Mouse (Mus musculus) layer of hippocampus, postnatal 14 days (tissue): ENCODE data around the gene Slc7a6. TPM values are rescaled to one million over a fixed set of nuclear protein-coding genes. Genes with fewer than 3 reads are reported as not detected.
A peak's percentile ranks its signal among the peaks of the same experiment; 100 is the strongest.
"Not testable (repeated sequence)": the region's sequence is repeated elsewhere in the genome, so short reads cannot be mapped to it uniquely, and the experiment has no call there.

Experiments used
- DNase-seq, 2 experiments: peaks; one replicate each; pipeline ENCODE4 v3.0.0; 2021 to 2022; ENCODE audit warnings: low spot score in 2 of 2, mixed read lengths in 1 of 2
- total RNA-seq, 2 experiments: library from RNA; stranded (reverse); gene quantifications; 2 replicates each; pipeline ENCODE4 v1.2.3; 2021

Gene Slc7a6
- total RNA-seq, 2 experiments from 2014 or later, result 25.7 to 26.3 TPM

- DNase-seq, result peak in 1 of 2 experiments; percentile 64
These were observed 17.1 kb downstream of the Slc7a6 start for GRCm38 (mm10) chr8:106185628-106186270.

- no peak for DNase-seq
These were observed 17.7 kb downstream of the Slc7a6 start for GRCm38 (mm10) chr8:106186394-106186793.

GRCm38 (mm10) chr8:106189162-106189561 lies 20.5 kb downstream of the Slc7a6 start:
- no peak for DNase-seq

GRCm38 (mm10) chr8:106191639-106192038 lies 23.0 kb downstream of the Slc7a6 start:
- no peak for DNase-seq

GRCm38 (mm10) chr8:106193162-106193561 lies 24.5 kb downstream of the Slc7a6 start:
- DNase-seq, result no peak

GRCm38 (mm10) chr8:106194062-106194461 lies 25.4 kb downstream of the Slc7a6 start:
- no peak for DNase-seq

GRCm38 (mm10) chr8:106198741-106199140 lies 30.1 kb downstream of the Slc7a6 start:
- DNase-seq, result peak; percentile 23 to 35

- DNase-seq, result not testable (repeated sequence)
These were observed 30.9 kb downstream of the Slc7a6 start for GRCm38 (mm10) chr8:106199596-106199995.

GRCm38 (mm10) chr8:106210035-106210731 lies 41.5 kb downstream of the Slc7a6 start:
- DNase-seq, result peak in 1 of 2 experiments; percentile 44

- DNase-seq, result peak; percentile 94 to 96
These were observed 42.2 kb downstream of the Slc7a6 start, which contains the start of the genes Slc7a6os and Prmt7 for GRCm38 (mm10) chr8:106210821-106211345. Gene Slc7a6os (minus strand): TSS chr8:106210935. Gene Prmt7 (plus strand): TSS chr8:106210936.

- DNase-seq, result peak in 1 of 2 experiments; percentile 16
These were observed 42.8 kb downstream of the Slc7a6 start for GRCm38 (mm10) chr8:106211421-106211820.

GRCm38 (mm10) chr8:106213959-106214358 lies 45.3 kb downstream of the Slc7a6 start:
- no peak for DNase-seq

- DNase-seq, result no peak
These were observed 51.0 kb downstream of the Slc7a6 start for GRCm38 (mm10) chr8:106219620-106220019.

GRCm38 (mm10) chr8:106226589-106226988 lies 57.9 kb downstream of the Slc7a6 start:
- DNase-seq, result peak; percentile 32 to 49

GRCm38 (mm10) chr8:106231536-106231935 lies 62.9 kb downstream of the Slc7a6 start:
- no peak for DNase-seq

GRCm38 (mm10) chr8:106232751-106233150 lies 64.1 kb downstream of the Slc7a6 start:
- DNase-seq, result no peak

- DNase-seq, result no peak
These were observed 66.1 kb downstream of the Slc7a6 start for GRCm38 (mm10) chr8:106234567-106235261.

- DNase-seq, result no peak
These were observed 68.4 kb downstream of the Slc7a6 start for GRCm38 (mm10) chr8:106237106-106237505.
